Mouse (Mus musculus) adrenal gland (tissue): ENCODE results near the gene Lrrc74b.

Experiments
- intact Hi-C: fragments of 180-260 bp; cut with DNase I; formaldehyde crosslinking; loops from one replicate; pipeline ENCODE4 v1.15.1; 2025
- long read RNA-seq, 2 experiments: library from polyadenylated mRNA; unstranded; transcript quantifications; one replicate each; pipeline ENCODE4 v2.0.0; 2020; ENCODE audit warnings: borderline replicate concordance in 1 of 2; ENCODE audit not compliant: insufficient replicate concordance in 1 of 2

The Lrrc74b gene
- long read RNA-seq, experiment 1 = 0 reads
- long read RNA-seq, experiment 2 = 0 reads

- intact Hi-C loops = no loop called here
Observed at GRCm38 (mm10) chr16:17561128-17561750, at the start of gene Lrrc74b. Lrrc74b (minus strand) TSS chr16:17561247.

GRCm38 (mm10) chr16:17605684-17606083 is 44.6 kb upstream of the Lrrc74b start:
- intact Hi-C loops = no loop called here

- intact Hi-C loops = loop anchor here (5.0 kb wide), 1 partner anchor 48 kb away; no protein-coding TSS in a partner anchor
Observed at GRCm38 (mm10) chr16:17604941-17605340, 43.9 kb upstream of the Lrrc74b start.

- intact Hi-C loops = loop anchor here (5.0 kb wide), 1 partner anchor 44 kb away; no protein-coding TSS in a partner anchor
Observed at GRCm38 (mm10) chr16:17600944-17601562, 40.0 kb upstream of the Lrrc74b start.

GRCm38 (mm10) chr16:17590731-17591130 is 29.7 kb upstream of the Lrrc74b start:
- intact Hi-C loops = no loop called here

GRCm38 (mm10) chr16:17584555-17584954 is 23.5 kb upstream of the Lrrc74b start:
- intact Hi-C loops = no loop called here

GRCm38 (mm10) chr16:17583064-17583463 is 22.0 kb upstream of the Lrrc74b start, which contains the start of gene Slc7a4:
Slc7a4 (minus strand) TSS chr16:17583214.
- intact Hi-C loops = no loop called here

GRCm38 (mm10) chr16:17576825-17577215 is 15.8 kb upstream of the Lrrc74b start:
- intact Hi-C loops = no loop called here

GRCm38 (mm10) chr16:17575870-17576824 is 15.1 kb upstream of the Lrrc74b start:
- intact Hi-C loops = no loop called here

GRCm38 (mm10) chr16:17566186-17566585 is 5.1 kb upstream of the Lrrc74b start:
- intact Hi-C loops = no loop called here

- intact Hi-C loops = no loop called here
Observed at GRCm38 (mm10) chr16:17564771-17565170, 3.7 kb upstream of the Lrrc74b start.

- intact Hi-C loops = no loop called here
Observed at GRCm38 (mm10) chr16:17564221-17564620, 3.2 kb upstream of the Lrrc74b start.

GRCm38 (mm10) chr16:17563580-17563979 is 2.5 kb upstream of the Lrrc74b start:
- intact Hi-C loops = no loop called here

GRCm38 (mm10) chr16:17561751-17562208 is 733 bp upstream of the Lrrc74b start, which contains the start of gene P2rx6:
P2rx6 (plus strand) TSS chr16:17561885.
- intact Hi-C loops = no loop called here

GRCm38 (mm10) chr16:17559396-17560027 is 1.5 kb downstream of the Lrrc74b start:
- intact Hi-C loops = loop anchor here (2.0 to 5.0 kb wide), 2 partner anchors 43 to 57 kb away; no protein-coding TSS in a partner anchor

GRCm38 (mm10) chr16:17558811-17559210 is 2.2 kb downstream of the Lrrc74b start:
- intact Hi-C loops = loop anchor here (2.0 to 5.0 kb wide), 2 partner anchors 43 to 58 kb away; no protein-coding TSS in a partner anchor

GRCm38 (mm10) chr16:17557947-17558480 is 3.0 kb downstream of the Lrrc74b start:
- intact Hi-C loops = loop anchor here (2.0 to 5.0 kb wide), 2 partner anchors 44 to 59 kb away; no protein-coding TSS in a partner anchor

- intact Hi-C loops = loop anchor here (5.0 kb wide), 1 partner anchor 45 kb away; no protein-coding TSS in a partner anchor
Observed at GRCm38 (mm10) chr16:17556907-17557306, 4.1 kb downstream of the Lrrc74b start.

GRCm38 (mm10) chr16:17556180-17556579 is 4.9 kb downstream of the Lrrc74b start:
- intact Hi-C loops = loop anchor here (5.0 kb wide), 1 partner anchor 46 kb away; no protein-coding TSS in a partner anchor

- intact Hi-C loops = loop anchor here (5.0 kb wide), 1 partner anchor 48 kb away; no protein-coding TSS in a partner anchor
Observed at GRCm38 (mm10) chr16:17554702-17555101, 6.3 kb downstream of the Lrrc74b start.
